Mouse (Mus musculus) intestine, embryonic 14.5 days (tissue): ENCODE results near the gene Tmem43. TPM values are rescaled to one million over a fixed set of nuclear protein-coding genes. Genes with fewer than 3 reads are reported as not detected.

Source experiments
- ATAC-seq: fragments of 200-750 bp; cut with Nextera tagmentation; replicated peaks from 2 replicates; pipeline ENCODE4 v1.8.0; 2017; ENCODE audit warnings: low read depth, moderate number of reproducible peaks, moderate TSS enrichment, moderate library complexity; ENCODE audit not compliant: low FRiP score, low TSS enrichment
- DNase-seq: peaks from one replicate; pipeline ENCODE4 v3.0.0-alpha.2; 2018; ENCODE audit warnings: low spot score
- H3K27ac ChIP-seq: fragments of 300-500 bp; sonication (generic); 2 replicates; pipeline ENCODE4 v1.5.1; 2014; ENCODE audit warnings: low read depth, mild to moderate bottlenecking, control low read depth
- H3K27me3 ChIP-seq: fragments of 300-500 bp; sonication (generic); replicated peaks from 2 replicates; pipeline ENCODE4 v1.6.1; 2014; ENCODE audit warnings: low read length, control low read depth; ENCODE audit not compliant: control insufficient read depth, insufficient read depth
- H3K36me3 ChIP-seq: fragments of 300-500 bp; sonication (generic); 2 replicates; pipeline ENCODE4 v1.6.1; 2014; ENCODE audit warnings: low read length, control low read depth; ENCODE audit not compliant: control insufficient read depth, insufficient read depth
- H3K4me1 ChIP-seq: fragments of 300-500 bp; sonication (generic); replicated peaks from 2 replicates; pipeline ENCODE4 v1.6.1; 2014; ENCODE audit warnings: low read length, control low read depth, mixed read lengths; ENCODE audit not compliant: control insufficient read depth, insufficient read depth
- H3K4me2 ChIP-seq: fragments of 300-500 bp; sonication (generic); 2 replicates; pipeline ENCODE4 v1.6.1; 2014; ENCODE audit warnings: low read length
- H3K4me3 ChIP-seq: fragments of 300-500 bp; sonication (generic); 2 replicates; pipeline ENCODE4 v1.5.1; 2014; ENCODE audit warnings: low read depth, low read length, control low read depth, mixed read lengths
- H3K9ac ChIP-seq: fragments of 300-500 bp; sonication (generic); 2 replicates; pipeline ENCODE4 v1.6.1; 2014; ENCODE audit warnings: mild to moderate bottlenecking, low read length
- H3K9me3 ChIP-seq: fragments of 300-500 bp; sonication (generic); 2 replicates; pipeline ENCODE4 v1.6.1; 2016; ENCODE audit warnings: low read length, control low read depth; ENCODE audit not compliant: control insufficient read depth
- WGBS: fragments of 180-500 bp; shearing (Covaris S2); extraction: QIAGEN DNeasy Blood & Tissue Kit; methylation state at CpG from one replicate; pipeline ENCODE4 v1.1.7; 2014; 5-methylcytosine and 5-hydroxymethylcytosine counted together
- polyA plus RNA-seq: library from polyadenylated mRNA; unstranded; fragments of >200 nt; fragmentation: Nextera tagmentation; extraction: Ambion mirVana; gene quantifications from 2 replicates; pipeline ENCODE4 v1.2.1, GENCODE M21; 2014

Tmem43 gene
- polyA plus RNA-seq, 1 experiment from 2014 or later, result 45.4 TPM

GRCm38 (mm10) chr6:91476541-91476940, 3.0 kb downstream of the Tmem43 start:
- H3K27me3 ChIP-seq, result no peaks in the 10 kb centered on the region
- H3K9ac ChIP-seq, result no peak overlapping the region
- ATAC-seq (no peak), DNase-seq (no peak)
- H3K4me1 ChIP-seq, result peaks cover 9% of the 10 kb centered on the region
- no peak overlapping the region for H3K27ac ChIP-seq
- WGBS, result 95% methylated on average over 2 of the region's 2 CpGs
- H3K4me3 ChIP-seq, result no peak overlapping the region
- no peaks in the 10 kb centered on the region for H3K9me3 ChIP-seq
- no peak overlapping the region for H3K4me2 ChIP-seq
- peaks cover 52% of the 10 kb centered on the region for H3K36me3 ChIP-seq

- DNase-seq (no peak), ATAC-seq (no peak)
- no peaks in the 10 kb centered on the region for H3K27me3 ChIP-seq
- no peak overlapping the region for H3K27ac ChIP-seq
- 100% methylated on average over 2 of the region's 2 CpGs for WGBS
- H3K4me1 ChIP-seq, result no peaks in the 10 kb centered on the region
- H3K4me2 ChIP-seq, result no peak overlapping the region
- H3K36me3 ChIP-seq, result peaks cover 98% of the 10 kb centered on the region
- no peak overlapping the region for H3K9ac ChIP-seq
- H3K4me3 ChIP-seq, result no peak overlapping the region
- H3K9me3 ChIP-seq, result no peaks in the 10 kb centered on the region
Measured at GRCm38 (mm10) chr6:91483371-91483770, 9.9 kb downstream of the Tmem43 start.

DNA sequence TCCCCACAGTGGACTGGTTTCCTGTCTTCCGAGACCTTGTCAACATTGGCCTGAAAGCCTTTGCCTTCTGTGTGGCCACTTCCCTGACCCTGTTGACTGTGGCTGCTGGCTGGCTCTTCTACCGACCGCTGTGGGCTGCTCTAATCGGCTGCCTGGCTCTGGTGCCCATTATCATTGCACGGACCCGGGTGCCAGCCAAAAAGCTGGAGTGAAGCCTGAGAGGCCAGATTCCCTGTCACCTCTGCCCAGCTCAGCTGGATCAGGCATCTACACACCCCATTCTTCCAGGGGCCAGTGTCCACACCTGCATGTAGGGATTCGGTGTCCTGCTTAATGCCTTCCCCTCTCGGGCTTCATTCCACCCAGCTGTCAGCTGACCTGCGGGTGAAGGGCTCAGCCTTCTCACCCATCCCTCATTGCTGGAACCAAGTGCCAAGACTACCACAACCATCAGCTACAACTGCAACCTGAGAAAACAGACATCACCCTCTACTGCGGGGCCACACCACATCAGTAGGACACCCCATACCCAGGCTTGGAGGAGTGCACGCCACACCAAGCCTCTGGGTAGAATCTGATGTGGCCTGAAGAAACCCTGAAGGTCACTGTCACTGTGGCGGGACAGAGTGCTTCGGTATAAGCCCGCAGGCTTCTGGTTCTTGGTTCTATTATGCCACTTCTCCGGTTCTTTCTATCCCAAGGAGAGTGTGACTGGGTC, 13.4 kb downstream of the Tmem43 start:
- no peak overlapping the region for H3K4me2 ChIP-seq
- H3K27ac ChIP-seq, result no peak overlapping the region
- H3K9ac ChIP-seq, result no peak overlapping the region
- H3K36me3 ChIP-seq, result peaks cover 86% of the 10 kb centered on the region
- no peak for DNase-seq
- WGBS, result 92% methylated on average over 15 of the region's 15 CpGs
- H3K4me1 ChIP-seq, result no peaks in the 10 kb centered on the region
- no peaks in the 10 kb centered on the region for H3K9me3 ChIP-seq
- H3K4me3 ChIP-seq, result no peak overlapping the region
- ATAC-seq, result no peak
- no peaks in the 10 kb centered on the region for H3K27me3 ChIP-seq

DNA sequence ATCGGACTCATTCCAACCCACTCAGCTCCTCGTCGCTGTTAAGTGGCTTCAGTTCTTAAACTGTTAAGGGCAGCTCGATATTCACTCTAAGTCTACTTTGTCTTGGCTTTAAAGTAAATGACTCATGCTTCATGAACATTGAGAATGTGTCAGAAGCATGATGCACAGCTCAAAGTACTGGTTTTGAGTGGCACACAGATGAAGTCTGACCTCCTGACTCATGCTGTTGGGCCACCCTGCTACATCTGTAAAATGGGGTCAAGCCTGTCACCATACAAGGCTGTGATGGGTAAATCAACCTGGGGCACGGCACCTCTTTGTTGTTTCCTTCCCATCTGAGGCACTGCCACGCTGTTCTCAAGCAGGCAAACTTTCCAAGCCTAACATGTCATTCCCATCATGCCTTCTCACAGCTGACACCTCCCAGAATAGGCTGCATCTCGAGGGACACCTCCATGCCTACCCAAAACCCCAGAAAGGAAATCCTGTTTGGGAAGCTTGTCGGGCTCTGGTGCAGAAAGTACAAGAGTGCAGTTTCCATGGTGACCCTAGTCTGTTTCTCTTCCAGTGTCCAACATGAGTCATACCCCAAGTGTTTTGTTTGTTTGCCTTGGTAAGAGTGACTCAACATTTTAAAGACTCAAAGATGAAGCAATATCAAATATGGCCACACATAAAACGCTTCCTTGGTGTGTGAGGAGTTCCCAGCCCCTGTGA, 15.2 kb downstream of the Tmem43 start:
- 76% methylated on average over 9 of the region's 9 CpGs for WGBS
- no peak overlapping the region for H3K27ac ChIP-seq
- ATAC-seq, result no peak
- H3K9me3 ChIP-seq, result no peaks in the 10 kb centered on the region
- no peak for DNase-seq
- no peak overlapping the region for H3K4me3 ChIP-seq
- no peak overlapping the region for H3K4me2 ChIP-seq
- H3K4me1 ChIP-seq, result no peaks in the 10 kb centered on the region
- H3K27me3 ChIP-seq, result no peaks in the 10 kb centered on the region
- peaks cover 73% of the 10 kb centered on the region for H3K36me3 ChIP-seq
- no peak overlapping the region for H3K9ac ChIP-seq

DNA sequence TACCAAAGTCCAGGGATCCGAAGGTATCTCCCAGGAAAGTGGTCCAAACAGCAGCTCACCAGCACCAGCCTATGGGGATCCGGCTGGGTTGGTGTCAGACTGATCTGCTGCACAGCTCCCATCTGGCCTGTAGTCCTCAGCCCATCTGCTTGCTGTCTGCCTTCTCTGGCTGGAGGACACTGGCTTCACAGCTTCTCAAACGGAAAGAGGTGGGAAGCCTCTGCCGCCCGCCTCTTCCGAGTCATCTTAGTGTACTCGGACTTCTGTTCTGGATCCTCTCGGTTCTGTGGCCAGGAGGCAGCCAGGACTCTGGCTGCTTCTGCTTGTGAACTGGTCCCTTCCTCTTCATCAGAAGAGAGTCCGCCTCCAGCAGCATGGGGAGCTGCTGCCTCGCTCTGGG, 16.4 kb downstream of the Tmem43 start:
- ATAC-seq (no peak), DNase-seq (no peak)
- no peaks in the 10 kb centered on the region for H3K27me3 ChIP-seq
- peaks cover 73% of the 10 kb centered on the region for H3K36me3 ChIP-seq
- H3K4me2 ChIP-seq, result no peak overlapping the region
- H3K9me3 ChIP-seq, result no peaks in the 10 kb centered on the region
- H3K4me1 ChIP-seq, result no peaks in the 10 kb centered on the region
- no peak overlapping the region for H3K4me3 ChIP-seq
- no peak overlapping the region for H3K27ac ChIP-seq
- WGBS, result 79% methylated on average over 10 of the region's 10 CpGs
- no peak overlapping the region for H3K9ac ChIP-seq

- 68% methylated on average over 6 of the region's 6 CpGs for WGBS
- Histone ChIP-seq H3K9me3 (no peaks in the 10 kb centered on the region), H3K27me3 (no peaks in the 10 kb centered on the region), H3K9ac (no peak overlapping the region), H3K4me1 (no peaks in the 10 kb centered on the region), H3K36me3 (peaks cover 72% of the 10 kb centered on the region), H3K4me3 (no peak overlapping the region), H3K4me2 (no peak overlapping the region), H3K27ac (no peak overlapping the region)
- ATAC-seq (no peak), DNase-seq (no peak)
Measured at GRCm38 (mm10) chr6:91491004-91491403, 17.5 kb downstream of the Tmem43 start.

GRCm38 (mm10) chr6:91493053-91493452, 19.6 kb downstream of the Tmem43 start:
- Histone ChIP-seq H3K4me2 (no peak overlapping the region), H3K36me3 (peaks cover 71% of the 10 kb centered on the region), H3K9me3 (no peaks in the 10 kb centered on the region), H3K9ac (no peak overlapping the region), H3K27me3 (no peaks in the 10 kb centered on the region), H3K27ac (no peak overlapping the region), H3K4me1 (no peaks in the 10 kb centered on the region), H3K4me3 (no peak overlapping the region)
- DNase-seq (no peak), ATAC-seq (no peak)
- 88% methylated on average over 10 of the region's 10 CpGs for WGBS

DNA sequence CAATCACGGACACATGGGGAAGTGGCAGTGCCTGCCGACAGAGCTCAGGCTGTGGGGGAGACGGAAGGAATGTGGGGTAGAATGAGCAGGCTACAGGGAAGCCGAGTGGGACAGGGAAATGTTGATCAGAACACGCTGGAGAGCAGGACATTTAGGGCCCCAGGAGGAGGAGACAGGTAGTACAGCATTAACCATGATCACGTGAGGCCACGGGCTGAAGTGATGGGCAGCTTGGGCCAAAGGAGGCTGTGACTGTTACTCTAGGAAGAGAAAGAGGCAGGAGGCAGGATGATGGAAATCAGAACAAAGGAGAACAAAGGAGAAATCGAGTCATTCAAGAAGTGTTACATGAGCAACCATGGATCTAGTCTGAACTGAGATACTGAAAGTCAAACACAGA, 21.0 kb downstream of the Tmem43 start:
- Histone ChIP-seq H3K36me3 (peaks cover 78% of the 10 kb centered on the region), H3K27ac (no peak overlapping the region), H3K4me1 (no peaks in the 10 kb centered on the region), H3K9ac (no peak overlapping the region), H3K27me3 (no peaks in the 10 kb centered on the region), H3K4me3 (no peak overlapping the region), H3K9me3 (no peaks in the 10 kb centered on the region), H3K4me2 (no peak overlapping the region)
- ATAC-seq, result no peak
- DNase-seq, result no peak
- WGBS, result 82% methylated on average over 8 of the region's 8 CpGs

- Histone ChIP-seq H3K27ac (no peak overlapping the region), H3K4me3 (no peak overlapping the region), H3K4me2 (no peak overlapping the region), H3K36me3 (peaks cover 99% of the 10 kb centered on the region), H3K9me3 (no peaks in the 10 kb centered on the region), H3K4me1 (no peaks in the 10 kb centered on the region), H3K27me3 (no peaks in the 10 kb centered on the region), H3K9ac (no peak overlapping the region)
- ATAC-seq, result no peak
- WGBS, result 82% methylated on average over 1 of the region's 1 CpGs
- no peak for DNase-seq
Measured at GRCm38 (mm10) chr6:91503302-91503701, 29.8 kb downstream of the Tmem43 start.
